Mouse (Mus musculus) gastrocnemius, postnatal 36 days (tissue): ENCODE data around the gene Tpst2. TPM values are rescaled to one million over a fixed set of nuclear protein-coding genes. Genes with fewer than 3 reads are reported as not detected.

Experiments
- DNase-seq, 2 experiments: peaks; one replicate each; pipeline ENCODE4 v3.0.0; 2022
- intact Hi-C: fragments of 180-260 bp; cut with DNase I; formaldehyde crosslinking; loops from one replicate; pipeline ENCODE4 v1.15.1; 2025
- total RNA-seq, 2 experiments: library from RNA; stranded (reverse); gene quantifications; 2 replicates each; pipeline ENCODE4 v1.2.3; 2021

The Tpst2 gene
- total RNA-seq, 2 experiments from 2014 or later: 14.4 to 17.0 TPM

DNA sequence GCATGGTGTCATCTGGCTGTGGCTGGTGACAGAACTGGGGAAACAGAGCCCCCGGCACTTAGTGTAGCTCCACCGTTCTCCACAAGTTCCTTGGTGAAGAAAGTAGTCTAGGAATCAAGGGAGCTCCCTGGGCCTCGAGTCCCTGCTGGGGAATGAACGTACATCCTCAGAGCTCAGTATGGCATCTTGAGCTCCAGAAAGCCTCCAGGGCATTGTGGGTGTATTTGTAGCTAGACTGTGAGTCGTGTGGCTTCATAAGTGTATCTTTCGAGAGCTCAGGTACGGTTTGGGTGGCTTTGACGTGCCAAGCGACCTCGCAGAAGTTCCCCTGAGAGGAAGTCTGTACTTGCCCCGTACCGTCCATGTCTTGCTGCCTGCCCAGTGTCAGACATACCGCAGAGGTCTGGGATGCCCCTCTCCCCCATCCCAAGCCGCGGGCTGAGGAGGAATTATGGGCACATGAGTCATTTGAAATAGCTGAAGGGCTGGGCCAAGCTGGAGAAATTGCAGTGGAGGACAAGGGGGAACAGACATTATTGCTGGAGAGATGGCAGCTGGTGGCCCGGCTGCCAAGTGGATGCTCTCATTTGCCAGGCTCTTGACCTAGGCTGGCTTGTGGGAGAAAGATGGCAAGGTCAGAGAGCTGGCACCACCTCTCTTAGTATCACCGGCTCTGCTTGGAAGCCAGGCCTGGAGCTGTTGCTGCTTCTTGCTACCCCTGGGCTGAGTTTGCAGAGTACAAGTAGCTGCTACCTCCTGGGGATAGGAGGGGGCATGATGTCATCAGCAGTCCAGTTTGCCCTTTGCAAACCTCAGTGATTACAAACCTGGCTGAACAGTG is 2.9 kb downstream of the Tpst2 start:
- intact Hi-C loops: loop anchor here (5.0 kb wide), 3 partner anchors 37 to 63 kb away; partner anchors contain the start of genes Hps4, Srrd and Tfip11
- peak; percentile 48 to 53 for DNase-seq

DNA sequence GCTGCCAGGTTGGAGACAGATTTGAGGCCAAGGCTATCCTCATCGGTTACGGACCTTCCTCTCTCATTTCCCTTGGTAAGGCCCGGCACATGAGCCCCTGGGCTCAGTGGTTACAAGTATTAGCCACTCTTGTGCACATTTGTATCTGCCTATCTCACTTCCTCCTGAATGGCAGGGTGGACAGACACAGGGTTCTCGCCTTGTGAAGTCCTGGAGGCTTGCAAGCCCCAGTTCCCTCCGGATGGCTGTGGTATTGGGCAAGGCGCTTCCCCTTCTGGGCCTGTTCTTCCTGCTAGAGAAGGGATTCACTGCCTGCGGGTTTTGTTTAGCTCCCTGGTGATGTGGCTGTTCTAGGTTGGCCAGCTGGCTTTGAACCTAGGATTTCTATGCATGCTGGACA is 3.7 kb downstream of the Tpst2 start:
- no peak for DNase-seq
- intact Hi-C loops: no loop called here

DNA sequence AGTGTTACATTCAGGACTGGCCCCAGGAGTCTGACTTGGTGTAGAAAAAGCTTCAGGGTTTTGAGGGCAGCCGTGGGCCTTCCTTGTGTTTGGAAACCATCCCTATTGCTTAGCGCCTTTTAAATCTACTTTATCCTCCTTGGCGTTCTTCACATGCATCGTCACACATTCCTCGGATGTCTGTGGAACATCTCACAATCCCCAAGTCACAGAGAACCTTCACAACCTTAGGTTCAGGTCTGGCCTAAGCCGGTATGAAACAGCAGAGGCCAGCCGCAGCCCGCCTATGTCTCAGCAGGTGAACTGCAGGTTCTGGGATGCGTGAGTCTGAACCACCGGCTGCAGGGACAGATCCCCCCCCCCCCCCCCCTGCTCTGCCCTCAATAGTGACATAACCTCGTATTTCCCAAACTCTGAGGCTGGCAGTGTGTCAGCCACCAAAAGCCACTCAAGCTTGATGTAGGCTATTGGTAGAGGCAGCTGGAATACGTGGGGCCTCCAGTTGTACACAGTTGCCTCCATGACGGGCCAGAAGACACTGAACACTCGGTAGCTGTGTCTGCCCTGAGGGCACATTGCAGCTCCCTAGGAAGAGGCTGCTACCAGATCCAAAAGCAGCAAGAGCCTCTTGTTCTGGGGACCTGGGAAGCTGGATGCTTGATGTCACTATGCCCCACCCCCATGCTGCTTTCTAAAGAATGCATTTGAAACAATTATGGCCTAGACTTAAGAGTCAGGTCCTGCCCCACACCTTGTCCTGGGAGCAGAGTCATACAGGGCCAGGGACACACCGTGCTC is 4.6 kb downstream of the Tpst2 start:
- DNase-seq: no peak
- intact Hi-C loops: no loop called here

DNA sequence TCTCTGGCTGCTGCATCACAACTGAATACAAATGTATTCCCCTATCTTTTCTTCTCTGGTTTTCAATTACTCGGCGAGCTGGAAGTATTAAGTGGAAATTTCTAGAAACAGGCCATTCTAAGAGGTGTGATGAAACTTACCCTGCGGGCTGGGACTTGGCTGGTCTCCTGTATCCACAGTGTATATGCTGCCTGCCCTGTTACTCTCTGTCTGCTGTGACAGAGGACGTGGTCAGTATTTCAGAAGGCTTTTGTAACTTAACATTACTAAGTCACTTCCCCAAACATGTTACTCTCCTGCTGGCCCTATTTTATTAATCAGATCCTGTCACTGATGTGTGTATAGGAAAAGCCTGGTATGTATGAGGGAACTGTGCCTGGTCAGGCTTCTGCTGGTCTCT is 5.2 kb downstream of the Tpst2 start:
- DNase-seq: no peak
- intact Hi-C loops: no loop called here

DNA sequence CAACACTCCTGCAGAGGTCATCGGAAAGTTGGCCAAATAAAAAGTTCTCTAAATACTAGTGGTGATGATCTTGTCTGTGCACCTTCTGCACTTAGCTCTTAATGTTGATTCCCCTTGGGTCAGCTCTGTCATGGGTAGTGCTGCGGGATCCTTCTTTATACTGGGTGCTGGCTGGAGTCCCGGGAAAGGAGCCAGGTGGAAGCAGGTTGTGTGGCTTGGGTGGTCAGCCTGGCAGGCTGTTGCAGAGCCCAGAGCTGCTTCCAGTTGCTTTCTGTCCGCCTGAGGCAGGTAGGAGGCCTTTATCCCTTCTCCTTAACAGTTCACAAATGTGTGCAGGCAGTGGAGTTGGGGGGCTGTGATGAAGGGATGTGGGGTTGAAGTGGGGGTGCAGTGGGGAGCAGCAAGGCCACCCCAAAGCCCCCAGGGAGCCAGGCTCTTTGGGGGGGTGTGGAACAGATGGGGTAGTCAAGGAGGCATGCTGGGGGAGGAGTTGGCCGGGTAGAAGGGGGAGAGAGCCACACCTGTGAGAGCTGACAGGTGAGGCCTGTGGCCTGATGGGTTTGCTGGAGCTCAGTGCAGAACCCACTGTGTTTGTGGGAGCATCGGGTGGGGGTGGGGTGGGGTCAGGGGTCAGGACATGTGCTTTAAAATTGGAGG is 5.8 kb downstream of the Tpst2 start:
- DNase-seq: no peak
- intact Hi-C loops: no loop called here

DNA sequence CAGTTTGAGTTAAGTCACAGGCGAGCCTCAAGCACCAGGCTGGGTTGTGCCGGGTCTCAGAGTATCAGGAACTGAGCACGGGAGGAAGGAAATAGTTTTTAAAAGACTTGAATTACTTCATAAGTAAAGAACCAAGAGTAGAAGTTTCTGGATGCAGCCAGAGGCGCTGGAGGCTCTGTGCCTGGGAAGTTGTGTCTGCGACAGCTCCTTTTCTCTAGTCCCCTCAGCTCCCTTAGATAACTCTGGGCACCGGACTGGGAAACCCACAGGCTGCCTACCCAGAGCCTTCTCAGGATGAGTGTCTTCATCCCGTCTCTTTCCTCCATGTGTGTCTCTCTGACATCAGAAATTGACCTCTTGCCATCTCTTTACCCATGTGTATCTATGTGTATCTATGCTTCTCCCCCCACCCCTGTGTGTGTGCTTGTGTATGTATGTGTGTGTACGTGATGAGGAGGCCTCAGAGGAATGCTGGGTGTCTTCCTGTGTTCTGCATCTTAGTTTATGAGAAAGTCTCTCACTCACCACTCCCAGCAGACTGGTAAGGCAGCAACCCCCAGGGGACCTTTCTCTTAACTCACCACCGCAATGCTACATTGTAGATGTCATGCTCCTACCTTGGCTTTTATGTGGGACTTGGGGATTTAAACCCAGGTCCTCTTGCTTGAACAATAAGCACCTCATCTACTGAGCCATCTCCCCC is 6.4 kb downstream of the Tpst2 start:
- intact Hi-C loops: no loop called here
- no peak for DNase-seq

DNA sequence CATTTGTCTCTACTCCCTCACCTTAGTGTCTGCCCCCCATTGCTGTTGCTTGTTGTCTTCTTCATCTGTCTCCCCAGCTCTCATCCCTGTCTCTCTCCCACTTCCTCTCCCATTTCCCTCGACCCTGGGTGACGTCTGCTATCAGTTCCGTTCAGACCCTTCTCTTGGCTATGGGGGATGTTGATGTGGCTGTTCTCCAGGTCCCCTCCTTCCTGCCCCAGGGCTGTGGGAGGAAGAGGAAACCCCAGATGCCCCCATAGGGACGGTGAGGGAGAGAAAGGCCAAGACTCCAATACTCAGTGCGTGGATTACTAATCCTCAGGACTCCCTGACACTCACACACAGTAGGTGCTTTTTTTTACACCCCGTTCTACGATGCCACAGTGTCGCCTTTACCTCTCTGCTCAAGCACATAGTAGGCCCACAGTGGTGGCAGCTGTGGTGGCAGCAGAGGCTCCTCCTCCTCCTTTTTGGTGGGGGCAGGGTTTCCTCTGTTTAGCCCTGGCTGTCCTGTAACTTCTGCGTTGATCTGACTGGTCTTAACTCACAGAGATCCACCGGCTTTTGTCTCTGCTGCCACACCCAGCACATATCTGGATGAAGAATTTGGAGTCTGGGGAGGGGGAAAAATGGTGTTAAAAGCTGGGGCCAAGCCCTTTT is 7.2 kb downstream of the Tpst2 start:
- intact Hi-C loops: no loop called here
- no peak for DNase-seq

DNA sequence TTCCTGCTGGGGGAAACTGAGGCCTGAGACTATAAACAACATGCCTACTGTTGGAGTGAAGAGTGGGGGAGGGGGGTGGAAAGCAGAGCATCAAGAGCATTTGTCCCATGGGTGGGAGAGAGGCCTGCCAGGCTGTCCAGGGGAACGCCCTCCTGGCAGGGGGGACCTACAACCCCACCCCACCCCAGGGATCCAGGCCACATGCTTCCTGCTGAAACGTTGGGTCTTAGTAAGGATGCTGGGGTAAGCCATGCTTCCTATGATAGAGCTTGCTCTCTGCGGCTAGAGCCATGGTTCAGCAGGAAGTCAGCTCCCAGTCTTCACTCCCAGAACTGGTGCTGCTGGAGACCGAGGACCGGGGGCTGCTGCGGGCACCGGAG is 7.7 kb downstream of the Tpst2 start:
- intact Hi-C loops: no loop called here
- DNase-seq: no peak

DNA sequence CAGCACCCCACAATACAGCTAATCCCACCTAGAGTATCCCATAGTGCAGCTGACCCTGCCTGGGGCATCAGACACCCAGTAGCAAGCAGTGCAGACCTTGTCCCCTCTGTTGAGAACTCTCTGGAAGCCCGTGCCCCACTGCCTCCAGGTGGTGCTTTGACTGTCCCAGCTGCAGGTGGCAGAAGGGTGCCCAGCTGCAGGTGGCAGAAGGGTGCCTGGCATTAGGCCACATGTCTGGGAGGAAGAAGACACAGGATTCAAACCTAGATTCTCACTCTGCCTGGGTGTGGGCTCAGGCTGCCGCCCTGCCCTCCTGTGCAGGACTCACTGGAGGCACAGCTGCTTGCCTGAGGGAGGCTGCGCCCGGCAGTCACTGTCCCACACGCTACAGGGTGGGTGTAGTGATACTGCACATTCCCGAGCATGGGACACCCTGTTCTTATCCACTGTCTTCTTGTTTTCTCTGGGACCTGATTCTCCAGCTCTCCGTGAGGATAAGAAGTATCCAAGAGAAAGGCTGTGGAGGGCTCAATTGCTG is 9.1 kb downstream of the Tpst2 start:
- intact Hi-C loops: no loop called here

DNA sequence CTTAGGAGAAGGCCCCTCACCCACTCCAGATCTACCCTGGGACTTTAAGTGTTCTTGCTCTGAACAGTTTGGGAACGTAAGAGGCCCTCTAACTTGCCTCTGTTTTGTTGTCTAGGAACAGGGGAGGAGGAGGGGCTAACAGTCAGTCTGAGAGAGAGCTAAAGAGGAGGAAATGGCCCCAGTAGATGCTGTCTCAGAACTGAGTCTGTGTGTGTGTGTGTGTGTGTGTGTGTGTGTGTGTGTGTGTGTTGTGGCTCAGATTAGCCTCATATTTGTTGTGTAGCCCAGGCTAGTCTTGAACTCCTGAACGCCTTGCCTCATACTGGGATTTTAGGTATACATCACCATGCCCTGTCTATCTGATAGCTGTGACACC is 10.1 kb downstream of the Tpst2 start:
- intact Hi-C loops: no loop called here
- no peak for DNase-seq

More for the DNA sequence above, 9.1 kb downstream of the Tpst2 start:
- DNase-seq: no peak

DNA sequence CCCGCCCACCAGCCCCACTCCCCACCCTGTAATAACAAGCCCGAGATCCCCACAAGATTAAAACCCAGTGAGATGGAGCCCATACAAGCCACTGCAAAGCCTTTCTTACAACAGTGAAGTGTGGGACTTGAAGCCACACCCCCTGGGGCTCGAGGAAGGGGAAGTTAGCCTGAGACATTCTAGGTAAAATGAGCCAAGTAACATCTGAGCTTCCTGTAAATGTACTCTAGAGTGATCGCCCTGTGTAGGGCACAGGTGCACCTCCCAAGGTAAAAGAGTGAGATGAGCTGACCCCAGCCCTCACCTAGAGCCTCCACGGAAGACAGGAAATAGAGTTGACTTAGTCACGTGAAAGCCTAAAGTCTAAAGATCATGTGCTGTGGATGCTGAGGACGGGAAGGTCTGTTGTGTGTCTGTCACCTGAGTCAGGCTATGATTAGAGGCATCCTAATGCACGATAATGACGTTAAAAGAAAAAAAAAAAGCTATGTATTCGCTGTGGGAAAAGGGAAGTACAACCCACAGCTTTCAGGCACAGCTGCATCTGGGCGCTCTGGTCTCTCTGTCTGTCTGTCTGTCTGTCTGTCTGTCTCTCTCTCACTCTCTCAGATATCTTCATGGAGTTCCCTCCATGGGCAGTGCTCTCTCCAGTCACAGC is 10.6 kb downstream of the Tpst2 start:
- intact Hi-C loops: no loop called here
- no peak for DNase-seq

DNA sequence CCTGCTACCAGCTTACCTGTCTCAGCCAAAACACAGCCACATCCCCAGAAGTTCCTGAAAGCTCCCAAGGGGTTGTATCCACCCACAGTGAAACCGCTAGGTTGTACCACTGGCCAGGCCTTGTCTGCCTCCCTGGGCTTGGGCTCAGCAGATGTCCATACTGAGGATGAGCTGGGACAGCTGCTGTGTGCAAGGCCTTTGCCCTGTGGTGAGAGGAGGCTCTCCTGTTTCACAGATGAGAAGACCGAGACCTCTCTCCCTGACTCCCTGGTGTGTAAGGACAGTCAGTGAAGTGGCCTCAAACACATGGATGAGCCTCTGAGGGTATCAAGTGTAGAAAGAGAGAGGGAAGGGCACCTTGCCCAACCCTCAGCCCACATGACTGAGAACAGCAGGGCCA is 11.2 kb downstream of the Tpst2 start:
- intact Hi-C loops: no loop called here
- no peak for DNase-seq

DNA sequence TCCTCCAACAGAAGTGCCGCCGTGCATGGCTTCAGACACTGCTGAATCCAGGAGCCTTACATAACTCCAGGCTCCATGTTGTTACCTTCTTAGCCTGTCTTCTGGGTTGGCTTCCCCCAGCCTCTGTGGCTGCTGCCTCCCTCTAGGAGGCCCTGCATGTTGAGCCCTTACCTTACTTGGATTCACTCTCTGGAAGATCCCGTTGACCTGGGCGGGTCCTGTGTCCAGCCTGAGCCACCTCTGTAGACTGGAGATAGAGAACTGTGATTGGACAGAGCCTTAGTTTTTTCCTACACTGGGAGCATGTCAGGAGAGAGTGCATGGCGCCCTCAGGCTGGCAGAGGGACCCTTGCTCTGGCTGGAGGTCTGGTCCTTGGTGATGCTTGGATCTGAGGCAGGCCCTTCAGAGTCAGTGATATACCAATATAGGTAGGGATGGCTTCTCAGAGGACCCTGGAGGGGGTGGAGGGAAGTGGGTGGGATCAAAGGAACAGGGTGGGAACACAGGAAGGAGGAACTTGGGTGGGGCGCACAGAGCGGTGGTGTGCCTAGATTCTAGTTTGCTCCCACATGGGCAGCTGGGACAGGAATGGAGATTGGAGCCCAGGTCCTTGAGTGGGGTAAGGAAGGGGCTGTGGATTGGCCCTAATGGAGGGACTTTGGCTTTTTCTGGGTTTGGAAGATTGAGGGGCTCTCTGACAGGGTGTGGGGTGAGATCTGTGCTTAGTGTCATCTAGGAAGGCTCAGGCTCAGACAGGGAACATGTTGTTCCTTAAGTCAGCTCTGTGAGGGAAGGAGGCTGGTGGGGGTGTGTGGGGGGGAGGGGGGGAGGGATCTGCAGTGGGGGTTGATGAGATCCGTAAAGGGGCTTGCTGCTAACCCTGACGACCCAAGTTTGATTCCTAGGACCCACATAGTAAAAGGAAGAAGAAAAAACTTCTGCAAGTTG is 12.0 kb downstream of the Tpst2 start:
- no peak for DNase-seq
- intact Hi-C loops: no loop called here

DNA sequence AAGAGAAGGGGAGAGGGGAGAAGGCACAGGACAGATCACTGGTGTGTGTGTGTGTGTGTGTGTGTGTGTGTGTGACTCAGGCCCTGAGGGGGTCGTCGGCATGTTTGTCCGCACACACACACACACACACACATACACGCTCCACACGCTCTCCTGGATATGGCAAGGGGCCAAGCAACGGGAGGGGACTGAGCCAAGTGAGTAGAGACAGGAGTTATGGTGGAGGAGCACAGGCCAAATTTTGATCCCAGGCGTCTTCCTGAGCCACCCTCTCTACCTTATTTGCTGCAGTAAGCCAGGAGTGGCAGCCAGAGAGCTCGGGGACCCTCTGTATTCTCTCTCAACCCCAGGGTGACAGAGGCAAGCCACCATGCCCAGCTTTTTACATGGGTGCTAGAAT is 12.7 kb downstream of the Tpst2 start:
- intact Hi-C loops: no loop called here
- DNase-seq: no peak

DNA sequence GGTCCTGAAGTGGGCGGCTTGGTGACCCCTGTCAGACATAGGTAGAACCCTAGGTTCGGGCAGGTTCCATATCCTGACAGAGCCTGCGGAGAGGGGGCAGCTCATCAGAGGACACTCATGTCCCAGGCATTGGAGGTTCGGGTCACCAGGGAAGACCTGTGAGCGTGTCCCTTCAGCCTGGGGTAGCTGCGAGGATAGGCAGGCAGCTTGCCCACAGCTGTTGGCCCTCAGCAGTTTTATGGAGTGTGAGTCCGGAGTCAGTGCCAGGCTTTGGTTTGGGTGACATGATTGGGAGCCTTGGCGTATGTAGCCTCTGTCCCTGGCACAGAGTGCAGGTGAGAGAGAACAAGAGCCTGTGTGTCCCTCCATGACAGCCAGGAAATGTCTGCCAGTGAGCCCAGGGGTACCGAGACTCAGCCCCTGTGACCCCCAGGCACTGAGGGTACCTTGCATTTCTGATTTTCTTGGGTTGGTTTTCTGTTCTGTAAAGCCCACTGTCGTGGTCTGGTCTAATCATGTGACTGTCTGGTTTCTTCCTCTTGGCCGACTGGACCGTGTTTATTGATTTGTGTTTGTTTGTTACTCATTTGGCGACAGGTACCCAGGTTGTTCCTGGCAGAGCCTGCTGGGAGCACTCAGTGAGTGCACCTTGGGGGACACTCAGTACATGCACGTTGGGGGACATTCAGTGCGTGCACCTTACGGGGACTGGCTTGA is 13.5 kb downstream of the Tpst2 start:
- intact Hi-C loops: no loop called here
- DNase-seq: peak; percentile 62 to 68

DNA sequence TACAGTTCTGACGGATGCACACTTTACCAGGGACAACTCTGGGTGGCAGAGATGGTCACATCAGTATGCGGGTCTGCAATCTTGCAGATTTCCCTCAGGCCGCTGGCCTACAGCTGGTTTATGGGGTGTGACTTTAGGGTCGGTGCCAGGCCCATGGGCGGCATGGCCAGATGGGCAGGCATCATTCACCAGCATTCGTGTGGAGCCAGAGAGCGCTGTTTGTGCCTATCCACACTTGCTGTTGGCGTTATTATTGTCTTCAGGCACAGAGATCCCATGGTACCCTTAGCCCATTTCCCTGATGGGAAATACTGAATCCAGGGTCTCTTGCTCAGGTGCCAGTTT is 14.0 kb downstream of the Tpst2 start:
- intact Hi-C loops: no loop called here
- no peak for DNase-seq

DNA sequence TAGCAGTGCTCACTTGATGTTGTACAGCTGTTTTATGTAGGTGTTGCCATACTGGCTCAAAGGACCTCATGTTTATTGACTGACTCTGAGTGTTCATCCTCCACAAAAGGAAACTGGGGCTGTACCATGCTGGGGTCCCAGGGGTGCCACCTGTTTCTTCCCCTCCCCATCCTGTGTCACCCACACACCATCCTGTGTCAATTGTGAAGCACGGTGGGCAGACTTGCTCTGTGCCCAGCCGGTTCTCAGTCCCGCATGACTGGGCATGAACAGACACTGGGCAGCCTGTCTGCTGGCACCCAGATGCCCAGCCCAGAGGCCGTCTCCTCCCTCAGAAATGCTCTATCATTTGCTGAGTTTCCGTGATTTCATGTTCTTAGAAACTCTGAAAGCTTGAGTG is 15.4 kb downstream of the Tpst2 start:
- no peak for DNase-seq
- intact Hi-C loops: no loop called here
